Mouse (Mus musculus) adrenal gland, adult 2 months (tissue): ENCODE measurements around the gene Ackr2. TPM values are rescaled to one million over a fixed set of nuclear protein-coding genes. Genes with fewer than 3 reads are reported as not detected.

Experiments
- DNase-seq: peaks from one replicate; pipeline ENCODE4 v3.0.0; 2021
- long read RNA-seq: library from polyadenylated mRNA; stranded (forward); transcript quantifications from one replicate; pipeline ENCODE4 v2.0.0, GENCODE M21; 2021
- polyA plus RNA-seq: library from polyadenylated mRNA; depleted of rRNA; stranded (reverse); fragments of >200 nt; gene quantifications from 2 replicates; pipeline ENCODE4 v1.2.3, GENCODE M21; 2012; rRNA removed
- total RNA-seq, 2 experiments: library from RNA; stranded (reverse); gene quantifications; 2 replicates each; pipeline ENCODE4 v1.2.3; 2021

Gene Ackr2
- total RNA-seq (1 to 10 TPM; 1.2 to 1.4 TPM), polyA plus RNA-seq (0.77 and 0.92 TPM in 2 replicates)
- long read RNA-seq: 0 reads

- peak; percentile 7 for DNase-seq
These were observed at the start of gene Ackr2 for GRCm38 (mm10) chr9:121898245-121898644. TSS of gene Ackr2 (plus strand) at chr9:121898355.

- DNase-seq: no peak
These were observed 43.9 kb upstream of the Ackr2 start for GRCm38 (mm10) chr9:121854246-121854645.

GRCm38 (mm10) chr9:121856649-121857416, 41.3 kb upstream of the Ackr2 start:
- no peak for DNase-seq

DNA sequence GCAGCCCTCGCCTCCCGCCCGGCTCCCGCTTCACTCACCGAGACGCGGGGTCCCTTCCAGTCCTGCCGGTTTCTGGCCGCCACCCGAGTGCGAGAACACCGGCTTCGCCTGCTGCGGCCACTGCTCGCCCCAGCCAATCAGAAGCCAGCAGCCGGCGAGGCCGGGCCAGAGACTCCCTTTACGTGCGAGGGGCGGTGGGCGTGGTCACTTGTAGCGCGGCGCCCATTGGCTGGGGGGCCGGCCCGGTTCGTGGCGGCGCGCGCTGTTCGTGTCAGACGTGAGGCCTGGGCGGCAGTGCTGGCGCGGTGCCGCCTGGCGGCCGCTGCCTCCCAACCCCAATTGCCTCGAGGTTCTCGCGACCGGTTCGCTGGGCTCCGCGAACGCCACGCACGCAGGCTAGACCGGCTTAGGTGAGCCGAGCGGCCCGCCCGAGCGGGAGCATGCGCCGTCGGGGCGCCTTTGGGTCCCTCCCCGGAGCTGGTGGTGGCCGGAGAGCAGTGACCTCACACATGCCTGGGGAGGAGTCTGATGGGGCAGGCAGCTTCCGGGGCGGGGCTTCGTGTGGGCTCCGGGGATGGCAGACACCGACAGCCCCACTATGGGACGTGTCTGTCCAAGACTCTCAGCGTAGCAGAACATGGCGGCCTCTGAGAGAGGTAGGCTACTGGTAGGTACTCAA, 40.5 kb upstream of the Ackr2 start:
- DNase-seq: peak; percentile 99

DNA sequence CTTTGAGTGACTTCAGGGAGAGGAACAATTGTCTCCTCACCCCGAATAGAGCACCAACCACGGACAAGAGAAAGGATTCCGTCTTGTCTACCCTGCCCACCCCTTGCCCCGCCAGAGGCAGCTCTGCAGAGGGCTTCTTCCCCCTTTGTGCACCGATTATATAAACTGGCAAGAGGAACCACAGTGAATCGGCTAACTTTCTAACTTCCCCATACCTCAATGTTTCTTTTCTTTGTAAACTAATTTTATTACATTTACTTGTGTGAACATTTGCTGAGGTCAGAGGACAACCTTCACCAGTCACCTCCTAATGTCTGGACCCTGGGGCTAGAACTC, 40.0 kb upstream of the Ackr2 start, which contains the start of gene Higd1a:
TSS of gene Higd1a (minus strand) at position 210 of the 336 bp plus-strand sequence.
- no peak for DNase-seq

DNA sequence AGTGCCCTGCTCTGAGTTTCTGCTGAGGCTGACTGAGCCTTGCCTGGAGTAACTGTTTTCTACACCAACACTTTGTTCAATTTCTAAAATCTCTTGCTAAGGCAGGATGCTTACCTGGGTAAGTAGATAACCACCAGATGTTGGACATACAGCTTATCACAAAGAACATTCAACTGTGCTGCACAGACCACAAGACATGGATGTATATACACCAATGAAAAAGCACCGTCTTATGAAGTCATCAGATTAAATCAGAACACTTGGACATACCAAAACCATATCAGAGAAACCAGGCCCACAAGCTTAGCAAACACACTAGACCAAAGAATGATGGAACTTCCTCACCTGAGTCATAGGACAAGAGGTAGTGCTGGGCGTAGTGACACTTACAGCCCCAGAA, 38.8 kb upstream of the Ackr2 start:
- no peak for DNase-seq

DNA sequence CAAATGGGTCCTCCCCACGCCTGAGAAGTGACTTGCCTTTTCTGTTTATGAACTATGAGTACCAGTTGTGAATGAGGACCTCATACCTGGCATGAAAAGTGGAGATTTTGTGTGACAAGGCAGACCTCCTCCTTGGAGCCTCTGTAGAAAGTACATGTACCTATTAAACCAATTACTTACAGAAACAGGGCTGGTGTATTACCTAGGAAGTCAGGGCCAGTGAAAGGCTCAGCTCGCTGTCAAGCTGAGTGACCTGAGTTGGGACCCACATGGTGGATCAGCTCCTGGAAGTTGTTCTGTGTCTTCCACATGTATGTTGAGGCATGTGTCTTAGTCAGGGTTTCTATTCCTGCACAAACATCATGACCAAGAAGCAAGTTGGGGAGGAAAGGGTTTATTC, 37.2 kb upstream of the Ackr2 start:
- no peak for DNase-seq

GRCm38 (mm10) chr9:121864837-121865236, 33.3 kb upstream of the Ackr2 start:
- peak; percentile 36 for DNase-seq

DNA sequence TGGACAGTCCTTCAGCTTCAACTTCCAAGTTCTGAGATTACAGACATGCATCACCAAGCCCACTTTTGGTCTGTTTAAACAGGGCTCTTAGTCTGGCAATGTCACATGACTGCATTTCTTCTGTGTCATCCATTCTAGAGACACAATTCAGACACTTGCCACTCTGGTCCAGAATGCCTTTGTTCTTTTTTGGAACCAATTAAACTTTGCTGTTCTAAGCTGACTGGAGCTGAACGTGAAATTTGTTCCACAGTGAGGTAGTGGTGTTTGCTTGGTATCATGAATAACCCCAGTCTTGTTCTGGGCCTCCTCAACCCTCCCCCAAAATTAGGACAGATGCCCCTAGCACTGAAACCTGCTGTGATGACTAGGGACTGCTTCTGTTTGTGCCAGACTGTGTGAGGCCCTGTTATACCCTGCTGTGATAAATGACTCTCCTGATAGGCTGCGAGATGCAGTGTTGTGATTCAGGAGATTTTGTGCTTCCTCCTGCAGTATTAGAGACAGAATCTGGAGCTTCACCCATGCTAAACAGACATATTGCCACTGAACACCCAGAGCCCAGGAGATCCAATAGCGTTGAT, 32.6 kb upstream of the Ackr2 start:
- no peak for DNase-seq

GRCm38 (mm10) chr9:121867632-121868031, 30.5 kb upstream of the Ackr2 start:
- no peak for DNase-seq

DNA sequence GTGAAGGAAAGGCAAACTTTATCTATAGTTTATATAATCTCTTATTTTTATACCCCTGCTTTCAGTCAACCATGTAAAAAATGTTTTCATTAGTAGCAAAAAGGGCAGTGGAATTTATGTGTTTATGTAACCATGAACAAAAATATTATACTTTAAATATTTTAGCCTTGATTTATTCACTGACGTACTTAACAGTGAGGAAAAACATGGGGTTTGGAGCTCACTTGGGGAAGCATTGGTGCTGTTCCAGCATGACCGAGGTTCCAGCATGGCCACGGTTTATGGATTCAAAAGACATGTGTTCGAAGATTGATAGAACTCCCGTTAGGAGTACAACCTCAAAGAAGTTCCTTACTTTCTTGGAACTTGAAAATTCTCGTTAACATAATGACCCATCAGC, 29.9 kb upstream of the Ackr2 start:
- DNase-seq: no peak

- DNase-seq: no peak
These were observed 28.7 kb upstream of the Ackr2 start for GRCm38 (mm10) chr9:121869432-121869831.

- DNase-seq: no peak
These were observed 28.1 kb upstream of the Ackr2 start for GRCm38 (mm10) chr9:121869973-121870515.

GRCm38 (mm10) chr9:121872062-121872683, 26.0 kb upstream of the Ackr2 start:
- no peak for DNase-seq

- DNase-seq: no peak
These were observed 24.6 kb upstream of the Ackr2 start for GRCm38 (mm10) chr9:121873578-121873977.

- DNase-seq: peak; percentile 64
These were observed 21.0 kb upstream of the Ackr2 start for GRCm38 (mm10) chr9:121877052-121877740.

GRCm38 (mm10) chr9:121880840-121881239, 17.3 kb upstream of the Ackr2 start:
- DNase-seq: peak; percentile 75

GRCm38 (mm10) chr9:121881301-121881700, 16.9 kb upstream of the Ackr2 start:
- peak; percentile 43 for DNase-seq

DNA sequence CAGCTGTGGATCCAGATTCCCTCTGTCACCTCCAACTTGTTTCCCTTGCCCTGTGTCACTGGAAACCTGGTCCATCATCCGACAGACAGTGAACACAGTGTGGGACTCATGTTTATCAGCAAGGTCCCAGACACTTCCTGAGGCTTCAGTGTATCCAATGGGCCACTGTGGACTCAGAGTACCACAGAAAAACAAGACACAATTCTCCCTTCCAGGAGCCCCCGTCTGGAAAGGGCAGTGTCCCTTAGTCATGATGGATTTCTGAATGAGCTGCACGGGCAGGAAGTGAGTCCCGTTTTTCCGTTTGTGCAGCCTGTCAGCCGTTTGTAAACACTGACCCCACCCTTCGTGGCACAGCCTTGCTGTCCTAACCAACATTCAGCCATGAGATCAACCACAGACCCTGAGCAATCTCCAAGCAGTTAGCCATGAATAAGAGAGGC, 16.1 kb upstream of the Ackr2 start:
- DNase-seq: peak; percentile 43

DNA sequence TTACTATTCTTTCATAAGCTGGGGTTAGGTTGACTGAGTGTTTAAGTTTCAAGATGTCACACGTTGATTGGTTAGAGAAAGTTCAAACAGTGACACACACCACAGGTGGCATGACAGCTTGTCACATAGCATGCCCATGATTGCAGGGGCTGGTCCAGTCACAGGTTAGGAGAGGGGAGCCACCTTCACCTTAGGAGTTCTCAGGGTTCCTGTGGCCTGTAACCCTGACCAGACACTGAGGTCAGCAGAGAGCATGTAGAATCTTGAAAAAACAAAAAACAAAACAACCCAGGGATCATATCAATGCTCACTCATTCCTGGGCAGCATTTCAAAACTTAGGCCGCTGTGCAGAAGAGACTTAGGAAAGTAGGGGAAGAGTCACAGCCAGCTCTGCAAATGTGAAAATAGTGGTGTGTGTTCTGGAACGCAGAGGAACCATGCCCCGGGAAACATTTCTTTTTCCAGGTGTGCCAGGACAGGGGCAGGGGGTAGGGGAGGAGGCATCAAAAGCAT, 8.2 kb upstream of the Ackr2 start:
- DNase-seq: peak; percentile 72

DNA sequence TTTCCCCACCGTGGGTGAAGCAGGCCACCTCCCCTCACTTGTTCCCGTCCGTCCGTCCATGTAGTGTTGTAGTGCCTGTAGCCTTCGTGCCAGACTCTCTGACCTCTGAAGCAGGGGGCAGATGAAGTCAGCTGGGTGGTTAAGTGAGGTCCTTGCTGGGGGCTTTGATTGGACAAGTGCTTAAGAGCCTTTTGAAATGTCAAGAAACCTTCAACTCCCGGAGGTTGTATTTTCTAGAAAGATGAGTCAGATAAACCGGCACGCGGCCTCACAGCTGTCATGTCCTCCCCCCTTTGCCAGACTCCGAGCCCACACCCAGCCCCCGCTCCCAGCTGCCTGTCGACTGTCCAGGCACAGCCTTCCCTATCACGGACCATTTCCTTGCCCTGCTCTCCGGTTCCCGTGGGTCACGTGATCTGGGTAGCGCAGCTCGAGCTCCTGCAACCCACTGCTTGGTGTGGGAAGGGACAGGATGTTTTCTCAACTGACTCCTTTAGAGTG, 7.7 kb upstream of the Ackr2 start:
- DNase-seq: peak; percentile 92
